Mouse (Mus musculus): ENCODE data around the gene Tec. TPM values are rescaled to one million over a fixed set of nuclear protein-coding genes. Genes with fewer than 3 reads are reported as not detected.

Gene Tec
- total and polyA plus RNA-seq, 2 experiments from 2014 or later = 2.3 to 3.9 TPM

DNA sequence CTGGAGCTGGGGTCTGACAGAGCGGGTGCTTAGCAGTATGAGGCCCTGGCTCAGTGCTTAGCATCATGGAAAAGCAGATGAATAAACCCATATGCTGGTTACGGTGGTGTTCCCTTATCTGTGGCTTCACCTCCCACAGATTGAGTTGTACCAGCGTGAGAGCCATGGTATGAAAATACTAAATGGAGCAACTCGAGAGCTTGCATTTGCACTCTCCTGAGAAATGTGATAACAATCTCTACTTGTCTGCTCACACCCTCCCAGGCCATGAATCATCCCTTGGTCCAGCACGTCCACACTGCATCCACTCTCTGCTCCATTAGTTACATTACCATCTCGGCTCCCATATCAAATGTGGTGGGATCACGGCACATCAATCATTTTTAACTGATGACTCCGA lies 84.3 kb downstream of the Tec start:
- H3K9ac ChIP-seq (replicated peaks; ENCODE audit: low read length, poor library complexity, severe bottlenecking) = no peak overlapping the region
- no peak overlapping the region for H3K27ac ChIP-seq (ENCODE audit: low read depth, low read length)
- H3K27me3 ChIP-seq (ENCODE audit: insufficient read depth, low read length) = no peaks in the 10 kb centered on the region
- no peak for TF ChIP-seq CTCF (IDR thresholded peaks at IDR 0.05)
- WGBS = 91% methylated on average over 8 of the region's 8 CpGs
- no peaks in the 10 kb centered on the region for H3K36me3 ChIP-seq (ENCODE audit: insufficient read depth, low read length)
- no peak overlapping the region for H3K4me3 ChIP-seq (ENCODE audit: low read depth, low read length)
- no peaks in the 10 kb centered on the region for H3K4me1 ChIP-seq (ENCODE audit: insufficient read depth, low read length)
- ATAC-seq (ENCODE audit: low FRiP score) (no peak), DNase-seq (ENCODE audit: low spot score) (no peak)
- H3K4me2 ChIP-seq (ENCODE audit: low read depth, low read length, poor library complexity, severe bottlenecking) = no peak overlapping the region
- H3K9me3 ChIP-seq (ENCODE audit: low read length) = no peaks in the 10 kb centered on the region

GRCm38 (mm10) chr5:72783123-72783522 lies 85.2 kb downstream of the Tec start:
- Histone ChIP-seq H3K9me3 (ENCODE audit: low read length) (no peaks in the 10 kb centered on the region), H3K4me3 (ENCODE audit: low read depth, low read length) (no peak overlapping the region), H3K4me2 (ENCODE audit: low read depth, low read length, poor library complexity, severe bottlenecking) (no peak overlapping the region), H3K9ac (replicated peaks; ENCODE audit: low read length, poor library complexity, severe bottlenecking) (no peak overlapping the region), H3K36me3 (ENCODE audit: insufficient read depth, low read length) (no peaks in the 10 kb centered on the region), H3K27me3 (ENCODE audit: insufficient read depth, low read length) (no peaks in the 10 kb centered on the region), H3K4me1 (ENCODE audit: insufficient read depth, low read length) (no peaks in the 10 kb centered on the region), H3K27ac (ENCODE audit: low read depth, low read length) (no peak overlapping the region)
- WGBS = 96% methylated on average over 7 of the region's 7 CpGs
- DNase-seq (ENCODE audit: low spot score) (no peak), ATAC-seq (ENCODE audit: low FRiP score) (no peak)
- TF ChIP-seq CTCF (IDR thresholded peaks at IDR 0.05) = no peak

DNA sequence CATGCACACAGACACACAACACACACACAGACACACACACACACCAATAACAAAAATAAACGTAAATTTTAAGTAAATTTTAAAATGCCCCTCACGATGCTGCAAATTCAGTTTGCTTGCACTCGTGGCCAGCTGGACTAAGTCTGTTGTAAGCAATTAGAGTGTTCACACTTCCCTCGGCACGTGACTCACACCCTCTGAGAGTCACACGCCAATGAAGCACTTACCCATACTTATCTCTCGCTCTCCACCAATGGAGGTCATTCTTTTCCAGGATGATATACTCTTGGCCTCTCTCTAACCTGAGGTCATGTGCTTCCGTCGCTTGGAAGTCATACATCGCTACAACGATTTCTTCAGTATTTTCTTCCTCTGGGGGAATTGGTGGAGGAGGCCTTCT lies 86.5 kb downstream of the Tec start:
- 94% methylated on average over 11 of the region's 11 CpGs for WGBS
- H3K4me3 ChIP-seq (ENCODE audit: low read depth, low read length) = no peak overlapping the region
- no peaks in the 10 kb centered on the region for H3K36me3 ChIP-seq (ENCODE audit: insufficient read depth, low read length)
- no peak overlapping the region for H3K9ac ChIP-seq (replicated peaks; ENCODE audit: low read length, poor library complexity, severe bottlenecking)
- no peaks in the 10 kb centered on the region for H3K4me1 ChIP-seq (ENCODE audit: insufficient read depth, low read length)
- DNase-seq (ENCODE audit: low spot score) (no peak), ATAC-seq (ENCODE audit: low FRiP score) (no peak)
- TF ChIP-seq CTCF (IDR thresholded peaks at IDR 0.05) = no peak
- H3K4me2 ChIP-seq (ENCODE audit: low read depth, low read length, poor library complexity, severe bottlenecking) = no peak overlapping the region
- no peaks in the 10 kb centered on the region for H3K9me3 ChIP-seq (ENCODE audit: low read length)
- H3K27me3 ChIP-seq (ENCODE audit: insufficient read depth, low read length) = no peaks in the 10 kb centered on the region
- no peak overlapping the region for H3K27ac ChIP-seq (ENCODE audit: low read depth, low read length)

GRCm38 (mm10) chr5:72776595-72776994 lies 91.7 kb downstream of the Tec start:
- WGBS = 84% methylated on average over 2 of the region's 2 CpGs
- peak; percentile 32 for DNase-seq (ENCODE audit: low spot score)
- no peaks in the 10 kb centered on the region for H3K27me3 ChIP-seq (ENCODE audit: insufficient read depth, low read length)
- TF ChIP-seq CTCF (IDR thresholded peaks at IDR 0.05) = no peak
- H3K9ac ChIP-seq (replicated peaks; ENCODE audit: low read length, poor library complexity, severe bottlenecking) = no peak overlapping the region
- H3K4me2 ChIP-seq (ENCODE audit: low read depth, low read length, poor library complexity, severe bottlenecking) = no peak overlapping the region
- H3K4me1 ChIP-seq (ENCODE audit: insufficient read depth, low read length) = no peaks in the 10 kb centered on the region
- H3K27ac ChIP-seq (ENCODE audit: low read depth, low read length) = no peak overlapping the region
- no peak overlapping the region for H3K4me3 ChIP-seq (ENCODE audit: low read depth, low read length)
- H3K36me3 ChIP-seq (ENCODE audit: insufficient read depth, low read length) = no peaks in the 10 kb centered on the region
- no peaks in the 10 kb centered on the region for H3K9me3 ChIP-seq (ENCODE audit: low read length)
- no peak for ATAC-seq (ENCODE audit: low FRiP score)

GRCm38 (mm10) chr5:72776127-72776526 lies 92.2 kb downstream of the Tec start:
- no peak for TF ChIP-seq CTCF (IDR thresholded peaks at IDR 0.05)

DNA sequence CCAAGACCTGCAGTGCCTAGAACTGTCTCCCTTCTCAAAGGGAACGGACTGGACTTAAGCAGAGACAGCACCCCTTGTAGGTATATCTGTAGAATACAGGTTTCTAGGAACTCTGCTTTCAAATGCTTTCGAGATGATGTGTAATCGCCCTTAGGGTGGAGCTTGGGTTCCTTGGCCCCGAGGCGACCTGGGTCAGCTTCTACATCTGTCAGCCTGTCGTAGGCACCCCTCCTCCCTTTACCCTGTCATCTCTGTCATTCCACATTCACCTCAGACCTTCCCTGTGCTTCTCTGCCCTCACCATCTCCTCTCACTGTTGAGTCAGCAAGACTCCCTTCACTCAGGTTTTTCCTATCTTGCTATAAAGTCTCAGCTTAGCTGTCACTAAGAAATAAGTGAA lies 98.4 kb downstream of the Tec start:
- Histone ChIP-seq H3K4me1 (ENCODE audit: insufficient read depth, low read length) (no peaks in the 10 kb centered on the region), H3K9me3 (ENCODE audit: low read length) (no peaks in the 10 kb centered on the region), H3K36me3 (ENCODE audit: insufficient read depth, low read length) (no peaks in the 10 kb centered on the region), H3K27ac (ENCODE audit: low read depth, low read length) (no peak overlapping the region), H3K4me3 (ENCODE audit: low read depth, low read length) (no peak overlapping the region), H3K4me2 (ENCODE audit: low read depth, low read length, poor library complexity, severe bottlenecking) (no peak overlapping the region), H3K9ac (replicated peaks; ENCODE audit: low read length, poor library complexity, severe bottlenecking) (no peak overlapping the region), H3K27me3 (ENCODE audit: insufficient read depth, low read length) (no peaks in the 10 kb centered on the region)
- ATAC-seq (ENCODE audit: low FRiP score) (no peak), DNase-seq (ENCODE audit: low spot score) (no peak)
- 79% methylated on average over 6 of the region's 6 CpGs for WGBS
- no peak for TF ChIP-seq CTCF (IDR thresholded peaks at IDR 0.05)

More at GRCm38 (mm10) chr5:72776127-72776526, 92.2 kb downstream of the Tec start:
- Histone ChIP-seq H3K36me3 (ENCODE audit: insufficient read depth, low read length) (no peaks in the 10 kb centered on the region), H3K4me1 (ENCODE audit: insufficient read depth, low read length) (no peaks in the 10 kb centered on the region), H3K27ac (ENCODE audit: low read depth, low read length) (no peak overlapping the region), H3K9me3 (ENCODE audit: low read length) (no peaks in the 10 kb centered on the region), H3K4me2 (ENCODE audit: low read depth, low read length, poor library complexity, severe bottlenecking) (no peak overlapping the region), H3K9ac (replicated peaks; ENCODE audit: low read length, poor library complexity, severe bottlenecking) (no peak overlapping the region), H3K4me3 (ENCODE audit: low read depth, low read length) (no peak overlapping the region), H3K27me3 (ENCODE audit: insufficient read depth, low read length) (no peaks in the 10 kb centered on the region)
- DNase-seq (ENCODE audit: low spot score) (no peak), ATAC-seq (ENCODE audit: low FRiP score) (no peak)
- 79% methylated on average over 2 of the region's 2 CpGs for WGBS

Data from midbrain, postnatal 0 days (tissue).